In the genomic region with DNA sequence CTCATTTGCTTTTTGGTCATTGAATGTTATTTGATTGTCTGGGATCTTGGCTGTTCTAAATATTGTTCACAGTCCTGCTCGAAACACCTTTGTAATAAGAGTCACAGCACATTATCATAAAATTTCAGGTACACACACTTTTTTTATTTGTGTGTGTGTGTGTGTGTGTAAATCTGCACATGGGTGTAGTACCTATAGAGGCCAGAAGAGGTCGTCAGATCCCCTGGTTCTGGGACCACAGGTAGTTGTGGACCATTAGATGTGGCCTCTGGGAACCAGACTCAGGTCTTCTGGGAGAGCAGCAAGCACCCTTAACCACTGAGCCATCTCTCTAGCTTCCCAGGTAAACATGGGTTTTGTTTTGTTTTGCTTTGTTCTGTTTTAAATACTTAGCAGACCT, we compare ENCODE assay signal across 25 mouse cellular contexts.
DNase-seq lines count a peak whose midpoint lies in the region; ATAC-seq and TF ChIP-seq lines count a peak whose summit lies in the region.
"Had no signal": no experiment of that assay in that cellular context is flagged by ENCODE, and none has a peak within 500 bp of the region (broad histone marks: within the 10 kb centered on the region; RNA-seq: fewer than 3 reads in every experiment).

No protein-coding gene starts in this region.

- 86% methylated on average over 2 of the region's 2 CpGs for WGBS in hindbrain, postnatal 0 days
- 87% methylated on average over 2 of the region's 2 CpGs for WGBS in hindbrain, embryonic 16.5 days
- 87% methylated on average over 2 of the region's 2 CpGs for whole genome bisulfite sequencing in lung, embryonic 14.5 days
- 87% methylated on average over 2 of the region's 2 CpGs for whole genome bisulfite sequencing in stomach, postnatal 0 days

- in situ Hi-C loops in ES-E14 (cut with MboI; ENCODE audit: low sequenced_read_pairs in 2 of 2, unreplicated experiment in 2 of 2), result no loop called here

- peak; percentile 37 for TF ChIP-seq CTCF in hindbrain, postnatal 0 days (IDR thresholded peaks at IDR 0.05; ENCODE audit: low read depth)
- peak; percentile 46 for TF ChIP-seq CTCF in lung, embryonic 14.5 days (IDR thresholded peaks at IDR 0.05; ENCODE audit: low read depth)
- TF ChIP-seq CTCF in stomach, postnatal 0 days (IDR thresholded peaks at IDR 0.05; ENCODE audit: low read depth), result peak; percentile 38

- H3K4me3 ChIP-seq in hindbrain, postnatal 0 days (ENCODE audit: low read length), result no peak overlapping the region
- H3K4me3 ChIP-seq in hindbrain, embryonic 16.5 days (ENCODE audit: low read length), result no peak overlapping the region
- no peak overlapping the region for H3K4me3 ChIP-seq in lung, embryonic 14.5 days (ENCODE audit: low read depth, low read length)
- no peak overlapping the region for H3K4me3 ChIP-seq in ES-E14 (ENCODE audit: insufficient read depth in 1 of 2, low read depth in 1 of 2, low read length in 2 of 2, poor library complexity in 1 of 2, severe bottlenecking in 1 of 2)
- no peak overlapping the region for H3K4me3 ChIP-seq in stomach, postnatal 0 days (ENCODE audit: low read depth, low read length)
- H3K4me3 ChIP-seq: embryonic facial prominence, embryonic 10.5 days; embryonic facial prominence, embryonic 15.5 days; forebrain, embryonic 12.5 days; heart, embryonic 12.5 days; limb, embryonic 12.5 days; stomach, embryonic 15.5 days had no signal

- no peak overlapping the region for H3K27ac ChIP-seq in hindbrain, postnatal 0 days
- H3K27ac ChIP-seq in hindbrain, embryonic 16.5 days (ENCODE audit: low read depth, low read length), result no peak overlapping the region
- H3K27ac ChIP-seq in lung, embryonic 14.5 days (ENCODE audit: low read depth), result no peak overlapping the region
- H3K27ac ChIP-seq in ES-E14 (ENCODE audit: insufficient read depth, low read depth, low read length, poor library complexity, severe bottlenecking), result no peak overlapping the region
- H3K27ac ChIP-seq in stomach, postnatal 0 days (replicated peaks), result no peak overlapping the region
- H3K27ac ChIP-seq: embryonic facial prominence, embryonic 10.5 days; embryonic facial prominence, embryonic 15.5 days; forebrain, embryonic 12.5 days; hindbrain, embryonic 14.5 days; stomach, embryonic 15.5 days had no signal

- no peaks in the 10 kb centered on the region for H3K4me1 ChIP-seq in hindbrain, postnatal 0 days (ENCODE audit: insufficient read depth, low read length)
- H3K4me1 ChIP-seq in hindbrain, embryonic 16.5 days (ENCODE audit: control insufficient read depth, insufficient read depth, low read depth, low read length), result peaks cover 9% of the 10 kb centered on the region
- peaks cover 8% of the 10 kb centered on the region for H3K4me1 ChIP-seq in lung, embryonic 14.5 days (ENCODE audit: insufficient read depth)
- no peaks in the 10 kb centered on the region for H3K4me1 ChIP-seq in ES-E14 (ENCODE audit: control insufficient read depth in 2 of 2, insufficient read depth in 2 of 2, low read length in 2 of 2, poor library complexity in 1 of 2)
- no peaks in the 10 kb centered on the region for H3K4me1 ChIP-seq in stomach, postnatal 0 days (replicated peaks; ENCODE audit: control insufficient read depth, insufficient read depth)
- H3K4me1 ChIP-seq: stomach, embryonic 15.5 days had no signal

- H3K27me3 ChIP-seq in hindbrain, postnatal 0 days (ENCODE audit: insufficient read depth, low read length), result no peaks in the 10 kb centered on the region
- H3K27me3 ChIP-seq in hindbrain, embryonic 16.5 days (replicated peaks; ENCODE audit: control insufficient read depth, insufficient read depth, low read length), result no peaks in the 10 kb centered on the region
- H3K27me3 ChIP-seq in lung, embryonic 14.5 days (ENCODE audit: insufficient read depth, low read length), result no peaks in the 10 kb centered on the region
- H3K27me3 ChIP-seq in stomach, postnatal 0 days (ENCODE audit: control insufficient read depth, insufficient read depth, low read length), result no peaks in the 10 kb centered on the region
- H3K27me3 ChIP-seq: embryonic facial prominence, embryonic 15.5 days; forebrain, embryonic 12.5 days; heart, embryonic 12.5 days; Patski; stomach, embryonic 15.5 days had no signal

- TF ChIP-seq EP300 in stomach, postnatal 0 days (optimal IDR thresholded peaks at IDR 0.05), result no peak

- no peak for DNase-seq in hindbrain, postnatal 0 days (ENCODE audit: low spot score)
- DNase-seq in lung, embryonic 14.5 days, result no peak
- no peak for DNase-seq in lung, postnatal 25 days (ENCODE audit: low spot score)
- DNase-seq in ES-E14 (ENCODE audit: low read depth, low spot score), result no peak
- no peak for DNase-seq in stomach, postnatal 0 days (ENCODE audit: low spot score)
- DNase-seq in adrenal gland, adult 8-10 months, result no peak
- DNase-seq: adrenal gland, postnatal 36 days; cerebellum, adult 8-10 months; cerebellum, postnatal 25 days; gastrocnemius, postnatal 25 days; heart, adult 18-20 months; kidney, adult 8-10 months; layer of hippocampus, postnatal 36 days; midbrain, embryonic 14.5 days; right cerebral cortex, postnatal 25 days; thymus, postnatal 14 days had no signal

- no peak for ATAC-seq in hindbrain, postnatal 0 days
- no peak for ATAC-seq in hindbrain, embryonic 16.5 days
- no peak for ATAC-seq in lung, embryonic 14.5 days (ENCODE audit: insufficient read depth)
- ATAC-seq in stomach, postnatal 0 days (ENCODE audit: low FRiP score, low TSS enrichment), result no peak
- ATAC-seq: Patski had no signal

- no peak overlapping the region for H3K4me2 ChIP-seq in hindbrain, postnatal 0 days (ENCODE audit: low read depth, low read length)
- H3K4me2 ChIP-seq in hindbrain, embryonic 16.5 days (ENCODE audit: low read length), result no peak overlapping the region
- no peak overlapping the region for H3K4me2 ChIP-seq in lung, embryonic 14.5 days
- H3K4me2 ChIP-seq in stomach, postnatal 0 days (replicated peaks; ENCODE audit: low read depth), result no peak overlapping the region
- H3K4me2 ChIP-seq: embryonic facial prominence, embryonic 15.5 days; forebrain, embryonic 12.5 days; heart, embryonic 12.5 days; hindbrain, embryonic 14.5 days; limb, embryonic 12.5 days; stomach, embryonic 15.5 days had no signal

- H3K9me3 ChIP-seq in hindbrain, postnatal 0 days (ENCODE audit: low read length), result no peaks in the 10 kb centered on the region
- H3K9me3 ChIP-seq in hindbrain, embryonic 16.5 days (ENCODE audit: control insufficient read depth, low read length), result no peaks in the 10 kb centered on the region
- H3K9me3 ChIP-seq in lung, embryonic 14.5 days (ENCODE audit: low read depth, low read length), result no peaks in the 10 kb centered on the region
- no peaks in the 10 kb centered on the region for H3K9me3 ChIP-seq in ES-E14 (ENCODE audit: control insufficient read depth, insufficient read depth, low read depth, low read length)
- H3K9me3 ChIP-seq in stomach, postnatal 0 days (ENCODE audit: control insufficient read depth, low read length), result no peaks in the 10 kb centered on the region
- H3K9me3 ChIP-seq: embryonic facial prominence, embryonic 15.5 days; forebrain, embryonic 12.5 days; stomach, embryonic 15.5 days had no signal

- H3K9ac ChIP-seq in hindbrain, postnatal 0 days (replicated peaks; ENCODE audit: low read length), result no peak overlapping the region
- H3K9ac ChIP-seq in hindbrain, embryonic 16.5 days (ENCODE audit: low read depth, low read length), result no peak overlapping the region
- no peak overlapping the region for H3K9ac ChIP-seq in lung, embryonic 14.5 days
- no peak overlapping the region for H3K9ac ChIP-seq in ES-E14 (ENCODE audit: insufficient read depth, low read depth, low read length, poor library complexity, severe bottlenecking)
- no peak overlapping the region for H3K9ac ChIP-seq in stomach, postnatal 0 days (ENCODE audit: low read length)
- H3K9ac ChIP-seq: embryonic facial prominence, embryonic 15.5 days; forebrain, embryonic 12.5 days; heart, embryonic 12.5 days; hindbrain, embryonic 14.5 days; limb, embryonic 12.5 days; stomach, embryonic 15.5 days had no signal

- no peaks in the 10 kb centered on the region for H3K36me3 ChIP-seq in hindbrain, postnatal 0 days (ENCODE audit: insufficient read depth, low read length)
- 0 out of 2 replicates have a peak, but pooled peaks cover 2% of the 10 kb centered on the region for H3K36me3 ChIP-seq in hindbrain, embryonic 16.5 days (ENCODE audit: control insufficient read depth, insufficient read depth, low read length)
- no peaks in the 10 kb centered on the region for H3K36me3 ChIP-seq in lung, embryonic 14.5 days (ENCODE audit: insufficient read depth)
- H3K36me3 ChIP-seq in ES-E14 (ENCODE audit: control insufficient read depth, insufficient read depth, low read length, poor library complexity, severe bottlenecking), result no peaks in the 10 kb centered on the region
- H3K36me3 ChIP-seq in stomach, postnatal 0 days (ENCODE audit: control insufficient read depth, insufficient read depth, low read length), result no peaks in the 10 kb centered on the region
- H3K36me3 ChIP-seq: stomach, embryonic 15.5 days had no signal

TF ChIP-seq in ES-E14, 5 proteins besides CTCF, POLR2A, EP300 and RAD21:
- TF ChIP-seq ZC3H11A (IDR thresholded peaks at IDR 0.05; ENCODE audit: borderline replicate concordance, low read depth, low read length) (peak; percentile 1; the same call in 1 of the 2 replicates), CHD2 (IDR thresholded peaks at IDR 0.05; ENCODE audit: low read depth, low read length) (no peak)
